Mouse (Mus musculus) embryonic stem cell, embryonic (primary cell): ENCODE data around the gene Dars2.

Source experiments
- CTCF ChIA-PET, 4 experiments: fragments of 300-600 bp in 2 of 4; fragments of 350-600 bp in 2 of 4; sonication (Branson Sonifier 250); formaldehyde crosslinking; loops; one replicate each; lab custom pipeline; 2022; ENCODE audit warnings: inconsistent platforms in 2 of 4; lab: Charles Lee
- POLR2A ChIA-PET, 4 experiments: fragments of 300-600 bp in 2 of 4; fragments of 350-600 bp in 2 of 4; sonication (Branson Sonifier 250); formaldehyde crosslinking; loops; one replicate each; lab custom pipeline; 2022; ENCODE audit warnings: antibody characterized with exemption in 4 of 4, inconsistent platforms in 1 of 4; lab: Charles Lee

Gene Dars2

GRCm38 (mm10) chr1:161070352-161071271, at the start of gene Dars2, which contains the start of gene Cenpl:
Gene Dars2 (minus strand): TSS chr1:161070658.
Gene Cenpl (plus strand): TSS chr1:161070713.
- CTCF ChIA-PET = interaction anchor here in 2 of 4 experiments (1.1 to 1.4 kb wide), 3 partner anchors 25 to 125 kb away, joined by 4 read pairs; no protein-coding TSS in a partner anchor
- POLR2A ChIA-PET = interaction anchor here (0.6 to 10.7 kb wide), 41 partner anchors 10 to 544 kb away, joined by 3 to 216 read pairs (median 4); partner anchors contain the start of genes Rc3h1 (in 3 of the 4), Zbtb37 (in 3 of the 4) and Klhl20 (in 1 of the 4)

GRCm38 (mm10) chr1:161114591-161114990, 44.1 kb upstream of the Dars2 start:
- ChIA-PET POLR2A (interaction anchor here in 2 of 4 experiments (0.8 to 1.6 kb wide), 6 partner anchors 17 to 80 kb away, joined by 3 to 9 read pairs (median 4); partner anchors contain the start of genes Klhl20 (in 1 of the 2) and Zbtb37 (in 1 of the 2)), CTCF (interaction anchor here in 1 of 4 experiments (1.1 kb wide), 1 partner anchor 179 kb away, joined by 3 read pairs; no protein-coding TSS in a partner anchor)

GRCm38 (mm10) chr1:161109216-161109615, 38.8 kb upstream of the Dars2 start:
- POLR2A ChIA-PET = interaction anchor here in 3 of 4 experiments (0.8 to 2.8 kb wide), 9 partner anchors 15 to 74 kb away, joined by 3 to 13 read pairs (median 5); partner anchors contain the start of genes Zbtb37 (in 3 of the 3) and Klhl20 (in 1 of the 3)
- CTCF ChIA-PET = interaction anchor here in 1 of 4 experiments (0.5 to 0.6 kb wide), 2 partner anchors 170 to 854 kb away, joined by 4 to 7 read pairs; no protein-coding TSS in a partner anchor

GRCm38 (mm10) chr1:161103842-161104241, 33.4 kb upstream of the Dars2 start:
- CTCF ChIA-PET = no interaction called here
- POLR2A ChIA-PET = interaction anchor here in 1 of 4 experiments (0.6 kb wide), 1 partner anchor 67 kb away, joined by 3 read pairs; no protein-coding TSS in a partner anchor

- ChIA-PET CTCF (interaction anchor here in 1 of 4 experiments (0.7 kb wide), 1 partner anchor 99 kb away, joined by 3 read pairs; no protein-coding TSS in a partner anchor), POLR2A (no interaction called here)
Measured at GRCm38 (mm10) chr1:161099721-161100405, 29.4 kb upstream of the Dars2 start.

- ChIA-PET CTCF (interaction anchor here in 1 of 4 experiments (0.6 kb wide), 1 partner anchor 214 kb away, joined by 3 read pairs; no protein-coding TSS in a partner anchor), POLR2A (interaction anchor here in 2 of 4 experiments (1.1 to 1.8 kb wide), 5 partner anchors 30 to 44 kb away, joined by 3 to 13 read pairs (median 3); partner anchors contain the start of gene Zbtb37 (in 2 of the 2))
Measured at GRCm38 (mm10) chr1:161077243-161077642, 6.8 kb upstream of the Dars2 start.

GRCm38 (mm10) chr1:161076238-161076637, 5.8 kb upstream of the Dars2 start:
- POLR2A ChIA-PET = interaction anchor here in 3 of 4 experiments (0.6 to 1.8 kb wide), 11 partner anchors 10 to 118 kb away, joined by 3 to 10 read pairs (median 4); partner anchors contain the start of genes Zbtb37 (in 2 of the 3) and Klhl20 (in 1 of the 3)

GRCm38 (mm10) chr1:161071272-161071620, 788 bp upstream of the Dars2 start:
- ChIA-PET POLR2A (interaction anchor here (0.7 to 10.7 kb wide), 35 partner anchors 10 to 165 kb away, joined by 3 to 216 read pairs (median 4); partner anchors contain the start of genes Zbtb37 (in 3 of the 4), Rc3h1 (in 2 of the 4) and Klhl20 (in 1 of the 4)), CTCF (interaction anchor here in 2 of 4 experiments (0.6 to 1.4 kb wide), 4 partner anchors 24 to 150 kb away, joined by 4 to 11 read pairs (median 4); no protein-coding TSS in a partner anchor)

More at GRCm38 (mm10) chr1:161076238-161076637, 5.8 kb upstream of the Dars2 start:
- CTCF ChIA-PET = interaction anchor here in 1 of 4 experiments (1.1 kb wide), 1 partner anchor 8 kb away, joined by 4 read pairs; no protein-coding TSS in a partner anchor

GRCm38 (mm10) chr1:161063351-161063750, 7.1 kb downstream of the Dars2 start:
- ChIA-PET POLR2A (interaction anchor here in 3 of 4 experiments (0.6 to 4.7 kb wide), 8 partner anchors 15 to 86 kb away, joined by 3 to 27 read pairs (median 8); partner anchors contain the start of gene Zbtb37 (in 2 of the 3)), CTCF (interaction anchor here in 1 of 4 experiments (1.2 kb wide), 1 partner anchor 132 kb away, joined by 4 read pairs; no protein-coding TSS in a partner anchor)

- ChIA-PET POLR2A (interaction anchor here in 2 of 4 experiments (0.7 to 5.5 kb wide), 9 partner anchors 12 to 728 kb away, joined by 3 to 40 read pairs (median 6); partner anchors contain the start of genes Zbtb37 (in 2 of the 2), Cenpl (in 1 of the 2) and Dars2 (in 1 of the 2)), CTCF (interaction anchor here in 1 of 4 experiments (0.6 kb wide), 1 partner anchor 60 kb away, joined by 4 read pairs; no protein-coding TSS in a partner anchor)
Measured at GRCm38 (mm10) chr1:161057164-161057563, 13.3 kb downstream of the Dars2 start.

GRCm38 (mm10) chr1:161046972-161047371, 23.5 kb downstream of the Dars2 start:
- POLR2A ChIA-PET = interaction anchor here in 2 of 4 experiments (0.7 to 7.4 kb wide), 4 partner anchors 9 to 134 kb away, joined by 3 to 148 read pairs (median 24); partner anchors contain the start of gene Zbtb37 (in 2 of the 2)
- CTCF ChIA-PET = no interaction called here

- ChIA-PET CTCF (interaction anchor here in 2 of 4 experiments (0.9 to 2.2 kb wide), 3 partner anchors 154 kb away, joined by 5 to 10 read pairs (median 6); no protein-coding TSS in a partner anchor), POLR2A (interaction anchor here (0.5 to 12.5 kb wide), 64 partner anchors 8 to 1484 kb away, joined by 3 to 226 read pairs (median 4); partner anchors contain the start of genes Cenpl (in 3 of the 4), Dars2 (in 3 of the 4), Klhl20 (in 2 of the 4) and Rc3h1 (in 2 of the 4))
Measured at GRCm38 (mm10) chr1:161041261-161042020, 29.0 kb downstream of the Dars2 start.

- CTCF ChIA-PET = interaction anchor here in 2 of 4 experiments (0.9 to 2.2 kb wide), 2 partner anchors 154 to 155 kb away, joined by 6 to 10 read pairs; no protein-coding TSS in a partner anchor
- POLR2A ChIA-PET = interaction anchor here (0.6 to 12.5 kb wide), 60 partner anchors 9 to 1484 kb away, joined by 3 to 226 read pairs (median 6); partner anchors contain the start of genes Cenpl (in 3 of the 4), Dars2 (in 3 of the 4), Klhl20 (in 2 of the 4) and Ankrd45 (in 1 of the 4)
Measured at GRCm38 (mm10) chr1:161040855-161041254, 29.6 kb downstream of the Dars2 start.

- ChIA-PET POLR2A (interaction anchor here (0.5 to 12.5 kb wide), 85 partner anchors 8 to 837 kb away, joined by 3 to 226 read pairs (median 5); partner anchors contain the start of genes Cenpl (in 4 of the 4), Dars2 (in 4 of the 4), Klhl20 (in 3 of the 4) and Rc3h1 (in 2 of the 4)), CTCF (interaction anchor here in 2 of 4 experiments (0.9 to 2.2 kb wide), 2 partner anchors 155 kb away, joined by 6 to 10 read pairs; no protein-coding TSS in a partner anchor)
Measured at GRCm38 (mm10) chr1:161040426-161040770, 30.1 kb downstream of the Dars2 start.

GRCm38 (mm10) chr1:161039741-161040425, 30.6 kb downstream of the Dars2 start:
- ChIA-PET CTCF (interaction anchor here in 1 of 4 experiments (0.8 to 2.2 kb wide), 3 partner anchors 58 to 156 kb away, joined by 3 to 10 read pairs (median 3); no protein-coding TSS in a partner anchor), POLR2A (interaction anchor here (0.5 to 12.5 kb wide), 105 partner anchors 8 to 837 kb away, joined by 3 to 226 read pairs (median 4); partner anchors contain the start of genes Cenpl (in 4 of the 4), Dars2 (in 4 of the 4), Klhl20 (in 4 of the 4) and Rc3h1 (in 2 of the 4))
